Mouse (Mus musculus): Measurements from ENCODE around the gene Dip2c.

GRCm38 (mm10) chr13:9562099-9562498 lies 285.8 kb downstream of the Dip2c start:
- TF ChIP-seq POLR2A (IDR thresholded peaks at IDR 0.05; ENCODE audit: borderline replicate concordance, extremely low read depth, low read depth, low read length) (no peak), CTCF (IDR thresholded peaks at IDR 0.05; ENCODE audit: insufficient read depth, low read length) (no peak)
